Mouse (Mus musculus): ENCODE results near the gene Slc16a6. TPM values are rescaled to one million over a fixed set of nuclear protein-coding genes. Genes with fewer than 3 reads are reported as not detected.

The Slc16a6 gene
- polyA plus RNA-seq, 1 experiment from 2014 or later, result 4.4 TPM

DNA sequence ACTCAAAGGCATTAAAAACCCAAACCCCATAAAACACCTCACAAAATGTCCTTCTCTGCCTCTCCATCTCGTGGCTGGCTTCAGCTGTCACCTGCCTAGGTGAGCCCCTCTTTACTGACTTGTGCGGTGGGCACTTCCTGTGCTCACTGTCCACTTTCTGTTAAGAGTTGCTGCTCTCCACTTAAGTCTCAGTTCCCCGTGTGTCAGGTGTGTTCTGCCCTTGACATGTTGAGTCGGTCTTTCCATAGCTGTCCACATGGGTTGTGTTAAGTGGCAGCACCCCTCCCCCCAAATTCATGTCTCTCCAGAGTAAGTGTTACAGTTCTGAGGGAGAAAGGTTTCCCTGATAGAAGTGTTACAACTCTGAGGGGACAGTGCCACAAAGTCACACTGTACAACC lies 18.4 kb upstream of the Slc16a6 start:
- Histone ChIP-seq H3K9ac (ENCODE audit: low read length) (no peak overlapping the region), H3K27me3 (replicated peaks; ENCODE audit: control insufficient read depth, insufficient read depth, low read length) (no peaks in the 10 kb centered on the region), H3K9me3 (replicated peaks; ENCODE audit: control insufficient read depth, low read length) (no peaks in the 10 kb centered on the region), H3K4me2 (ENCODE audit: low read length) (no peak overlapping the region), H3K36me3 (ENCODE audit: control insufficient read depth, insufficient read depth, low read length) (no peaks in the 10 kb centered on the region), H3K27ac (ENCODE audit: low read depth, low read length) (no peak overlapping the region), H3K4me3 (ENCODE audit: low read depth, low read length) (no peak overlapping the region), H3K4me1 (ENCODE audit: control insufficient read depth, insufficient read depth, low read length) (peaks cover 3% of the 10 kb centered on the region; the same call in 1 of the 2 replicates)
- ATAC-seq (no peak), DNase-seq (ENCODE audit: low spot score) (no peak)
- 83% methylated on average over 4 of the region's 4 CpGs for WGBS

DNA sequence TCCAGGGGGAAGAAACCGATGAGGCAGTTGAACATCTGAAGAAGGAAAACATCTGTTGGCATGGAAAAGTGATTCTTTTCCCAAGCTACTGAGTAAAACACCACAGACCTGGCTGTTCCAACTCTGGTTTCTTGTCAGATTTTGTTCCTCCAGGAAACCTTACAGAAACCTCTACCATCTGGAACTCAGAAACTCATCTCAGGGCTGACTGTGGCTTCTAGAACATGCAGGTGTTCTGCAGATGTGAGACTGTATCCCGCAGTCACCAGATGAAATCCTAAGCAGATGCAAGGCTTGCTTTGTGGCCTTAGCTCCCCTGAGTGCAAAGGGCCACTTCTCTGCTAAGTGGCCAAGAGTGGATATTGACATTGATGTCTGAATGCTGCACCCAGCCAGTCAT lies 16.4 kb upstream of the Slc16a6 start:
- ATAC-seq, result no peak
- H3K4me2 ChIP-seq (ENCODE audit: low read length), result no peak overlapping the region
- H3K36me3 ChIP-seq (ENCODE audit: control insufficient read depth, insufficient read depth, low read length), result no peaks in the 10 kb centered on the region
- WGBS, result 93% methylated on average over 2 of the region's 2 CpGs
- H3K27ac ChIP-seq (ENCODE audit: low read depth, low read length), result no peak overlapping the region
- no peak for DNase-seq (ENCODE audit: low spot score)
- no peak overlapping the region for H3K4me3 ChIP-seq (ENCODE audit: low read depth, low read length)
- no peaks in the 10 kb centered on the region for H3K27me3 ChIP-seq (replicated peaks; ENCODE audit: control insufficient read depth, insufficient read depth, low read length)
- H3K9me3 ChIP-seq (replicated peaks; ENCODE audit: control insufficient read depth, low read length), result no peaks in the 10 kb centered on the region
- H3K9ac ChIP-seq (ENCODE audit: low read length), result no peak overlapping the region
- no peaks in the 10 kb centered on the region for H3K4me1 ChIP-seq (ENCODE audit: control insufficient read depth, insufficient read depth, low read length)

DNA sequence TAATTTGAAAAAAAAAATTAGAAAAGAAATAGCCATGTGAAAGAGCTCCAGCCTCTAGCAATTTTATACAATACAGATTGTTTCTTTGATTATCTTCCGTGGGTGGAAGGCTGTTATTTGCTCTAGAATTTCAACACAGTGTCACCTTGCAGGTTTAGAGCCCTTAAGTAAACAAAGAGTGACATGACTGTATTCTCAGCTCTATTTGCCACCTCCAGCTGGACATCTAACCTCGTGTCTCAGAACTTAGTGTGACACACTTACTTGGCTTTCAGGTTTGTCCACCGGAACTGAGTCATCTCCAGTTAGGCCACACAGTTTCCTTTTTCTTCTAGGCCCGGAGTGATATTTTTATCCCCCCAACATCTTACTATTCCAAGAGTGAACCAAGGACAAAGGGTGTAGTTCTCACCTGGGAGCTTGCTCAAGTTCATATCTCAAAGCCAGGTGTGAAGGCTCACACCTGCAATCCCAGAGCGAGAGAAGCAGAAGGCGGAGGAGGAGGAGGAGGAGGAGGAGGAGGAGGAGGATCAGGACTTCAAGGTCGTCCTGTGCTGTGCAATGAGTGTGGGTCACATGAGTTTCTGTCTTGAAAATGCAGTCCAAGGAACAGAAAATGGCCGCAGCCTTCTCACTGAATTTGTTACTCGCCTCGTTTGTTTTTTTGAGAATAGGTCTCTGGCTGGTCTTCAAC lies 14.7 kb upstream of the Slc16a6 start:
- no peaks in the 10 kb centered on the region for H3K36me3 ChIP-seq (ENCODE audit: control insufficient read depth, insufficient read depth, low read length)
- H3K9ac ChIP-seq (ENCODE audit: low read length), result no peak overlapping the region
- no peak overlapping the region for H3K27ac ChIP-seq (ENCODE audit: low read depth, low read length)
- ATAC-seq (no peak), DNase-seq (ENCODE audit: low spot score) (no peak)
- H3K9me3 ChIP-seq (replicated peaks; ENCODE audit: control insufficient read depth, low read length), result no peaks in the 10 kb centered on the region
- no peak overlapping the region for H3K4me3 ChIP-seq (ENCODE audit: low read depth, low read length)
- no peaks in the 10 kb centered on the region for H3K27me3 ChIP-seq (replicated peaks; ENCODE audit: control insufficient read depth, insufficient read depth, low read length)
- 88% methylated on average over 10 of the region's 10 CpGs for WGBS
- H3K4me1 ChIP-seq (ENCODE audit: control insufficient read depth, insufficient read depth, low read length), result no peaks in the 10 kb centered on the region
- no peak overlapping the region for H3K4me2 ChIP-seq (ENCODE audit: low read length)

DNA sequence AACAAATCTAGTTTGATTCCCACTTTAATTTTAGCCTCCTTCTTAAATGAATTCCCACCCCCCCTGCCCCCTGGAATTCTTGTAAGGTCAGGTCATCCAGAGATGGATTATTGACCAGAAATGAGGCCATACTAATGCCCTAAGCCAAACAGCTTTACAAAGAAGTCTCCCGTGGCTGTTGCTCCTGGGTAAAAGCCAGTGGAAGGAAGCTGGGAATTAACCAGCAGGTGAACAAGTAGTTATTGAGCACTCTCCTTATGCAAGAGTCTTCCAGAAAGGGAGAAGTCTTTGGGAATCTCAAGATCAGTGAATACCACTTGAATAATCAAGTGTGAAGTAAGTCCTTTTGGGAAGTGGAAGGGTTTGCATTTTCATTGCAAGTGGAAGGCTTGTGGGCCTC lies 13.7 kb upstream of the Slc16a6 start:
- 6% methylated on average over 1 of the region's 1 CpGs for WGBS
- Histone ChIP-seq H3K4me3 (ENCODE audit: low read depth, low read length) (no peak overlapping the region), H3K27ac (ENCODE audit: low read depth, low read length) (no peak overlapping the region), H3K4me1 (ENCODE audit: control insufficient read depth, insufficient read depth, low read length) (no peaks in the 10 kb centered on the region), H3K27me3 (replicated peaks; ENCODE audit: control insufficient read depth, insufficient read depth, low read length) (no peaks in the 10 kb centered on the region), H3K9me3 (replicated peaks; ENCODE audit: control insufficient read depth, low read length) (no peaks in the 10 kb centered on the region), H3K4me2 (ENCODE audit: low read length) (no peak overlapping the region), H3K9ac (ENCODE audit: low read length) (no peak overlapping the region), H3K36me3 (ENCODE audit: control insufficient read depth, insufficient read depth, low read length) (no peaks in the 10 kb centered on the region)
- ATAC-seq (no peak), DNase-seq (ENCODE audit: low spot score) (no peak)

DNA sequence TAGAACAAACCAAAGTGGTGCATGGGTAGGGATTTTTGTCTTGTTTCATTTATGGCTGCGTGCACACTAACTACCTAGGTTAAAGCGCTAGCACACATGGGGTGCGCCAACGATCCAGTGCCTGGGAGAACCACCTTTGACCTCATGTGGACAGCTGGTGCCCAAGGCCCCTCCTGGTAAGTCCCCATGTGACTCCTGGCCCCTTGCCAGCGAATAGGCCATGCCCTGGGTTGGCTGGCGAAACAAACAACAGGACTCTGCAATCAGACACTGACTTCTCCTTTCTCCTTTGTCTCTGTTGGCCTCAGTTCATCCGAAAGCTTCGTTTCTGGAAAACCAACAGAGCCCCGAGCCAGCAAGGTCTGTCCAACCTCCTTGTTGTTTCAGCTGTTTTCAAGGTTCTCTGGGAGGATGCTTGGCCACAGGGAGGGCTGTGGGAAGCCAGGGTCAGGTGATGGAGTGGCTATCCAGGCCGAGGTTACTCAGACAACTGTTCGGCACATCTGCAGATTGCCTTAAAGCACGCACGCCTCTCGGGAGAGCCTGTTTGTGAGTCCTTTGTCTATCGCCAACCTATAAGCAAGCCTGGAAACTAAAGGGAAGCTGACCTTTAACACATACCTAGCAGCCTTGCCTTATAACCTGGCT lies 12.1 kb upstream of the Slc16a6 start:
- H3K4me2 ChIP-seq (ENCODE audit: low read length), result no peak overlapping the region
- no peaks in the 10 kb centered on the region for H3K4me1 ChIP-seq (ENCODE audit: control insufficient read depth, insufficient read depth, low read length)
- H3K27me3 ChIP-seq (replicated peaks; ENCODE audit: control insufficient read depth, insufficient read depth, low read length), result no peaks in the 10 kb centered on the region
- ATAC-seq (no peak), DNase-seq (ENCODE audit: low spot score) (no peak)
- no peaks in the 10 kb centered on the region for H3K9me3 ChIP-seq (replicated peaks; ENCODE audit: control insufficient read depth, low read length)
- H3K9ac ChIP-seq (ENCODE audit: low read length), result no peak overlapping the region
- 91% methylated on average over 15 of the region's 15 CpGs for WGBS
- H3K4me3 ChIP-seq (ENCODE audit: low read depth, low read length), result no peak overlapping the region
- no peak overlapping the region for H3K27ac ChIP-seq (ENCODE audit: low read depth, low read length)
- H3K36me3 ChIP-seq (ENCODE audit: control insufficient read depth, insufficient read depth, low read length), result no peaks in the 10 kb centered on the region

DNA sequence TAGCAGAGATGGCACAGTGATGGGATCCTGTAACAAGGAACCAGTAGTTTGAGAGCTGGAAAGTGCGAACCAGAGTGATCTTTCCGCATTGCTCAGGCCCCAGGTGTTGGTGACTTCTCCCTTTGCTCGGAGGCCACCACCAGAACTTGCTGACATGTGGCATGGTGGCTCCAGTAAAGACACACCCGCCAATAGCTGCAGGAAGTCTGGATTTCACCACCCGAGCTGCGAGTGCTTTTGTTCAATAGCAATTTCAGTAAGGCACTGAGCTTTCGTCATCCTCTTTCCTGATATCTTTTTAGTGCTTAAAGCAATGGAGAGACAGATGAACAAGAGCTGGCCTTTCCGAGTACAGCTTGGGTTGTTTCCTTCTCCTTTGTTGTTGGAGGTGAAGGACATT lies 7.0 kb upstream of the Slc16a6 start:
- peaks cover 14% of the 10 kb centered on the region for H3K4me1 ChIP-seq (ENCODE audit: control insufficient read depth, insufficient read depth, low read length)
- H3K4me2 ChIP-seq (ENCODE audit: low read length), result no peak overlapping the region
- no peak overlapping the region for H3K27ac ChIP-seq (ENCODE audit: low read depth, low read length)
- no peak overlapping the region for H3K9ac ChIP-seq (ENCODE audit: low read length)
- no peak overlapping the region for H3K4me3 ChIP-seq (ENCODE audit: low read depth, low read length)
- ATAC-seq (no peak), DNase-seq (ENCODE audit: low spot score) (no peak)
- WGBS, result 80% methylated on average over 8 of the region's 8 CpGs
- H3K9me3 ChIP-seq (replicated peaks; ENCODE audit: control insufficient read depth, low read length), result no peaks in the 10 kb centered on the region
- H3K36me3 ChIP-seq (ENCODE audit: control insufficient read depth, insufficient read depth, low read length), result no peaks in the 10 kb centered on the region
- H3K27me3 ChIP-seq (replicated peaks; ENCODE audit: control insufficient read depth, insufficient read depth, low read length), result no peaks in the 10 kb centered on the region

DNA sequence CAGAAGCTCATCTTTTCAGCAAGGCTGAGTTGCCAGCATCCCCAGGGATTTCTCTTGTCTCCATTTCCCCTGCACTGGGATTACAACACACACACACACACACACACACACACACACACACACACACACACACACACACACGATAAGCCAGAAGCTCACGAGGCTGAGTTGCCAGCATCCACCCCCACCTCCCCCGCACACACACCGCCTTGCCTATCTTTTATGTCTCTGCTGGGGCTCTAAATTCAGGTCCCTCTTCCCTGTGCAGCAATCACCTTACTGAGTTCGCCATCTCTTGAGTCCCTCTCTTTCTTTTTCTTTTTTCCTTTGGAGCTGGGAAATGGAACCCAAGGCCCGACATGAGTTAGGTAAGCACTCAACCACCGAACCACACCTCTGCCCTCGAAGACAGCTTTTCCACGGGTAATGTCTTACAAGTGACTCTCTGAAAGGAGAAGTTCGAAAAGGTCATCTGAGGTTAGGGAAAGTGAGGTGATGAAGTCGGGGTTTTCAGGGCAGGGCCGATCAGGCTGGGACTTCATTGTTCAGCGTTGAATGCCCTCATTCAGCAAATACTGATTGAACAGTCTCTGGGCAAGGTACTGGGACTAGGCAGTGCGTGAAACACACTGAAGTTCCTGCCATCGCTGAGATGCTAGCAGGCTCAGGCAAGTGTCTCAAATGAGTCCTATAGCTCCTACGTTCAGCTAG lies 6.3 kb upstream of the Slc16a6 start:
- Histone ChIP-seq H3K27me3 (replicated peaks; ENCODE audit: control insufficient read depth, insufficient read depth, low read length) (no peaks in the 10 kb centered on the region), H3K9ac (ENCODE audit: low read length) (no peak overlapping the region), H3K4me3 (ENCODE audit: low read depth, low read length) (no peak overlapping the region), H3K4me2 (ENCODE audit: low read length) (no peak overlapping the region), H3K9me3 (replicated peaks; ENCODE audit: control insufficient read depth, low read length) (no peaks in the 10 kb centered on the region), H3K4me1 (ENCODE audit: control insufficient read depth, insufficient read depth, low read length) (peaks cover 14% of the 10 kb centered on the region), H3K27ac (ENCODE audit: low read depth, low read length) (no peak overlapping the region), H3K36me3 (ENCODE audit: control insufficient read depth, insufficient read depth, low read length) (no peaks in the 10 kb centered on the region)
- 34% methylated on average over 16 of the region's 16 CpGs for WGBS
- DNase-seq (ENCODE audit: low spot score) (no peak), ATAC-seq (no peak)

DNA sequence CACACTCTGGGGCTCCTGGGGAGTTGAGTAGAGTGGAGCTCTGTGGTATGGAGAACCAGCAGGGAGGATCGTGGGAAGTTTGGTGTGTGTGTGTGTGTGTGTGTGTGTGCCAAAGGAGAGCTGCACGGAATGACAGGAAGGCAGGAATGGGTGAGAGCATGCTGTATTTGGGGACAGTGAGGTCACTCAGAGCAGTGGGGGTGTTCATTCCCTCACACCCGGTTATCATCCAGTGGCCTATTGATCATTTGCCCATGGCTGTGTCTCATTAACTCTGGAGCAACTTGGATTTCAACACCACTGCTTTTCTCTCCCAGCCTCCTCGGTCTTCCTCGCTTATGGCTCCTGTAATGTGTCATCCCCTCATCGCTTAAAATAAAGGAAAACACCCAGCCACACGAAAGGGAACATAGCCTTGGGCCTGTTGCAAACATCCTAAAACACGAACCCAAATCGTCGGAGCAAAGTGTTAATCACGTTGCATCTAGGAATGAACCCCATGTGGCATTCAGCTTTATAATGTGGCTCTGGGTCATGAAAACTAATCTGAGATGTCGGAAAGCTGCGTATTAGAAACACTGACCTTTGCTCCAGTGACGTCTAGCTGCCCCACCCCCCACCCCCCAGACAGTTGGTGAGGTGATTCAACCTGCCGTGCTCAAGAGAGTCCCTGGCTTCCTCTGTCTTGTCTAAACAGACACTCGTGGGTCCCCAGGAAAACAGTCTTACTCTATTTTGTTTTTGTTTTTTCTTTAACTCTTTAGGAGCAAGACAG lies 4.4 kb upstream of the Slc16a6 start:
- Histone ChIP-seq H3K9me3 (replicated peaks; ENCODE audit: control insufficient read depth, low read length) (no peaks in the 10 kb centered on the region), H3K9ac (ENCODE audit: low read length) (no peak overlapping the region), H3K4me3 (ENCODE audit: low read depth, low read length) (no peak overlapping the region), H3K36me3 (ENCODE audit: control insufficient read depth, insufficient read depth, low read length) (no peaks in the 10 kb centered on the region), H3K4me2 (ENCODE audit: low read length) (no peak overlapping the region), H3K4me1 (ENCODE audit: control insufficient read depth, insufficient read depth, low read length) (peaks cover 18% of the 10 kb centered on the region), H3K27me3 (replicated peaks; ENCODE audit: control insufficient read depth, insufficient read depth, low read length) (no peaks in the 10 kb centered on the region), H3K27ac (ENCODE audit: low read depth, low read length) (no peak overlapping the region)
- no peak for ATAC-seq
- DNase-seq (ENCODE audit: low spot score), result no peak
- WGBS, result 58% methylated on average over 16 of the region's 16 CpGs
